Mouse (Mus musculus): ENCODE results near the gene Gli2. TPM values are rescaled to one million over a fixed set of nuclear protein-coding genes. Genes with fewer than 3 reads are reported as not detected.
A peak's percentile ranks its signal among the peaks of the same experiment; 100 is the strongest.

Gene Gli2
- polyA plus RNA-seq, 1 experiment from 2014 or later, result 1.1 TPM

GRCm38 (mm10) chr1:118858101-118858500, 195.3 kb downstream of the Gli2 start:
- H3K4me3 ChIP-seq (ENCODE audit: low read depth, low read length), result no peak overlapping the region
- ATAC-seq, result no peak

GRCm38 (mm10) chr1:118830658-118831057, 222.8 kb downstream of the Gli2 start:
- WGBS, result 79% methylated on average over 5 of the region's 5 CpGs

More at GRCm38 (mm10) chr1:118858101-118858500, 195.3 kb downstream of the Gli2 start:
- Histone ChIP-seq H3K27me3 (ENCODE audit: control insufficient read depth, insufficient read depth, low read depth, low read length) (no peaks in the 10 kb centered on the region), H3K4me2 (ENCODE audit: low read length) (no peak overlapping the region), H3K27ac (ENCODE audit: low read length) (no peak overlapping the region), H3K9me3 (replicated peaks; ENCODE audit: control insufficient read depth, low read length, poor library complexity, severe bottlenecking) (no peaks in the 10 kb centered on the region), H3K9ac (ENCODE audit: low read depth, low read length) (no peak overlapping the region), H3K4me1 (ENCODE audit: control insufficient read depth, insufficient read depth, low read length) (no peaks in the 10 kb centered on the region), H3K36me3 (ENCODE audit: control insufficient read depth, insufficient read depth, low read length) (no peaks in the 10 kb centered on the region)
- WGBS, result 81% methylated on average over 9 of the region's 9 CpGs

DNA sequence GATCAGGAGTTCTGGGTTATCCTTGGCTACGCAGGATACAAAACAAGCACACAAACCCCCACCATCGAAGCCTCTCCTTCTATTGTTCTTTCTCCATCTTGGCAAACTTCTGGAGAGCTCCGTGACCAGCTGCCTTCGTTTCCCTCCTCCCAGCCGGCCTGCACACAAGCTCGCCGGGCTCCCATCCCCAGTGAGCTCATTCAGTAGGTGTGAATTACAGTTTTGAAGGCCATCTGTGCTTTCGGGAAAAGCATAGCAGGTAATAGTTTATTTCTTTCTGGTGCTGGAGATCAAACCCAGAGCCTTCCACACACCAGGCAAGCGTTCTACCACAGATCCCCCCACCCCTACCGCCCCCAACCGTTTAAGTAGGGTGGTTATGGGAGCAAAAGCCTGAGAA, 226.8 kb downstream of the Gli2 start:
- no peaks in the 10 kb centered on the region for H3K27me3 ChIP-seq (ENCODE audit: control insufficient read depth, insufficient read depth, low read depth, low read length)

More at GRCm38 (mm10) chr1:118830658-118831057, 222.8 kb downstream of the Gli2 start:
- Histone ChIP-seq H3K9ac (ENCODE audit: low read depth, low read length) (no peak overlapping the region), H3K4me1 (ENCODE audit: control insufficient read depth, insufficient read depth, low read length) (no peaks in the 10 kb centered on the region), H3K9me3 (replicated peaks; ENCODE audit: control insufficient read depth, low read length, poor library complexity, severe bottlenecking) (no peaks in the 10 kb centered on the region), H3K4me2 (ENCODE audit: low read length) (no peak overlapping the region), H3K4me3 (ENCODE audit: low read depth, low read length) (no peak overlapping the region), H3K36me3 (ENCODE audit: control insufficient read depth, insufficient read depth, low read length) (no peaks in the 10 kb centered on the region), H3K27me3 (ENCODE audit: control insufficient read depth, insufficient read depth, low read depth, low read length) (no peaks in the 10 kb centered on the region), H3K27ac (ENCODE audit: low read length) (no peak overlapping the region)
- ATAC-seq, result no peak

GRCm38 (mm10) chr1:118825467-118826219, 227.8 kb downstream of the Gli2 start:
- Histone ChIP-seq H3K27ac (ENCODE audit: low read length) (no peak overlapping the region), H3K36me3 (ENCODE audit: control insufficient read depth, insufficient read depth, low read length) (no peaks in the 10 kb centered on the region), H3K4me3 (ENCODE audit: low read depth, low read length) (no peak overlapping the region), H3K9ac (ENCODE audit: low read depth, low read length) (no peak overlapping the region), H3K4me1 (ENCODE audit: control insufficient read depth, insufficient read depth, low read length) (no peaks in the 10 kb centered on the region), H3K27me3 (ENCODE audit: control insufficient read depth, insufficient read depth, low read depth, low read length) (no peaks in the 10 kb centered on the region), H3K4me2 (ENCODE audit: low read length) (no peak overlapping the region), H3K9me3 (replicated peaks; ENCODE audit: control insufficient read depth, low read length, poor library complexity, severe bottlenecking) (no peaks in the 10 kb centered on the region)
- ATAC-seq, result 0 out of 2 replicates have a peak, but pooled peaks have one; percentile 28
- WGBS, result 70% methylated on average over 31 of the region's 31 CpGs

More for the DNA sequence above, 226.8 kb downstream of the Gli2 start:
- no peak overlapping the region for H3K9ac ChIP-seq (ENCODE audit: low read depth, low read length)
- no peaks in the 10 kb centered on the region for H3K9me3 ChIP-seq (replicated peaks; ENCODE audit: control insufficient read depth, low read length, poor library complexity, severe bottlenecking)
- ATAC-seq, result no peak
- H3K36me3 ChIP-seq (ENCODE audit: control insufficient read depth, insufficient read depth, low read length), result no peaks in the 10 kb centered on the region
- 92% methylated on average over 11 of the region's 11 CpGs for WGBS
- H3K27ac ChIP-seq (ENCODE audit: low read length), result no peak overlapping the region
- H3K4me3 ChIP-seq (ENCODE audit: low read depth, low read length), result no peak overlapping the region
- no peak overlapping the region for H3K4me2 ChIP-seq (ENCODE audit: low read length)
- H3K4me1 ChIP-seq (ENCODE audit: control insufficient read depth, insufficient read depth, low read length), result no peaks in the 10 kb centered on the region

- H3K9ac ChIP-seq (ENCODE audit: low read depth, low read length), result no peak overlapping the region
- ATAC-seq, result no peak
- no peaks in the 10 kb centered on the region for H3K36me3 ChIP-seq (ENCODE audit: control insufficient read depth, insufficient read depth, low read length)
- no peaks in the 10 kb centered on the region for H3K27me3 ChIP-seq (ENCODE audit: control insufficient read depth, insufficient read depth, low read depth, low read length)
- no peak overlapping the region for H3K27ac ChIP-seq (ENCODE audit: low read length)
- H3K4me3 ChIP-seq (ENCODE audit: low read depth, low read length), result no peak overlapping the region
- no peaks in the 10 kb centered on the region for H3K4me1 ChIP-seq (ENCODE audit: control insufficient read depth, insufficient read depth, low read length)
- no peaks in the 10 kb centered on the region for H3K9me3 ChIP-seq (replicated peaks; ENCODE audit: control insufficient read depth, low read length, poor library complexity, severe bottlenecking)
- WGBS, result 95% methylated on average over 3 of the region's 3 CpGs
- H3K4me2 ChIP-seq (ENCODE audit: low read length), result no peak overlapping the region
Measured at GRCm38 (mm10) chr1:118825035-118825434, 228.4 kb downstream of the Gli2 start.

DNA sequence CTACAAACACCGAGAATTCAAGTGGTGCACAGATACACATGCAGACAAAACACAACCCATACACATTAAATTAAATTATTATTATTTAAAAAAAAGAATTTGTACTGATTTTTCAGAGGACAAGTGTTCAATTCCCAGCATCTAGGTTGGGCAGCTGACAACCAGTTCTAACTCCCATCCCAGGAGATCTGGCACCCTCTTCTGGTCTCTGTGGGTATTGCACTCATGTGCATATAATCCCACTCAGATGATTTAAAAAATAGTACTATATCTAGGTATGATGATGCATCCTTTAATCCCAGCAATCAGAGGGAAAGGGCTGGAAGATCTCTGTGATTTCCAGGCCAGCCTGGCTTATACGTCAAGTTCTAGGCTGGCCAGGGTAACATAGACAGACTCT, 231.2 kb downstream of the Gli2 start:
- no peaks in the 10 kb centered on the region for H3K27me3 ChIP-seq (ENCODE audit: control insufficient read depth, insufficient read depth, low read depth, low read length)
- H3K4me3 ChIP-seq (ENCODE audit: low read depth, low read length), result no peak overlapping the region
- no peaks in the 10 kb centered on the region for H3K36me3 ChIP-seq (ENCODE audit: control insufficient read depth, insufficient read depth, low read length)
- no peaks in the 10 kb centered on the region for H3K9me3 ChIP-seq (replicated peaks; ENCODE audit: control insufficient read depth, low read length, poor library complexity, severe bottlenecking)
- 97% methylated on average over 2 of the region's 2 CpGs for WGBS
- no peaks in the 10 kb centered on the region for H3K4me1 ChIP-seq (ENCODE audit: control insufficient read depth, insufficient read depth, low read length)
- H3K9ac ChIP-seq (ENCODE audit: low read depth, low read length), result no peak overlapping the region
- no peak overlapping the region for H3K4me2 ChIP-seq (ENCODE audit: low read length)
- ATAC-seq, result no peak
- H3K27ac ChIP-seq (ENCODE audit: low read length), result no peak overlapping the region

GRCm38 (mm10) chr1:118815015-118815414, 238.4 kb downstream of the Gli2 start:
- Histone ChIP-seq H3K4me3 (ENCODE audit: low read depth, low read length) (no peak overlapping the region), H3K9me3 (replicated peaks; ENCODE audit: control insufficient read depth, low read length, poor library complexity, severe bottlenecking) (no peaks in the 10 kb centered on the region), H3K4me2 (ENCODE audit: low read length) (no peak overlapping the region), H3K4me1 (ENCODE audit: control insufficient read depth, insufficient read depth, low read length) (no peaks in the 10 kb centered on the region), H3K27me3 (ENCODE audit: control insufficient read depth, insufficient read depth, low read depth, low read length) (no peaks in the 10 kb centered on the region), H3K36me3 (ENCODE audit: control insufficient read depth, insufficient read depth, low read length) (no peaks in the 10 kb centered on the region), H3K9ac (ENCODE audit: low read depth, low read length) (no peak overlapping the region), H3K27ac (ENCODE audit: low read length) (no peak overlapping the region)
- WGBS, result 91% methylated on average over 2 of the region's 2 CpGs
- ATAC-seq, result no peak

- H3K4me3 ChIP-seq (ENCODE audit: low read depth, low read length), result no peak overlapping the region
- no peaks in the 10 kb centered on the region for H3K9me3 ChIP-seq (replicated peaks; ENCODE audit: control insufficient read depth, low read length, poor library complexity, severe bottlenecking)
- no peak overlapping the region for H3K9ac ChIP-seq (ENCODE audit: low read depth, low read length)
- H3K27ac ChIP-seq (ENCODE audit: low read length), result no peak overlapping the region
- ATAC-seq, result no peak
- no peaks in the 10 kb centered on the region for H3K4me1 ChIP-seq (ENCODE audit: control insufficient read depth, insufficient read depth, low read length)
- H3K4me2 ChIP-seq (ENCODE audit: low read length), result no peak overlapping the region
- WGBS, result 84% methylated on average over 4 of the region's 4 CpGs
- H3K36me3 ChIP-seq (ENCODE audit: control insufficient read depth, insufficient read depth, low read length), result no peaks in the 10 kb centered on the region
- no peaks in the 10 kb centered on the region for H3K27me3 ChIP-seq (ENCODE audit: control insufficient read depth, insufficient read depth, low read depth, low read length)
Measured at GRCm38 (mm10) chr1:118810336-118810735, 243.1 kb downstream of the Gli2 start.

- no peak; the same call in 1 of the 2 replicates for ATAC-seq
- WGBS, result 94% methylated on average over 3 of the region's 3 CpGs
Measured at GRCm38 (mm10) chr1:118806727-118807126, 246.7 kb downstream of the Gli2 start.

More at GRCm38 (mm10) chr1:118806727-118807126, 246.7 kb downstream of the Gli2 start:
- no peaks in the 10 kb centered on the region for H3K36me3 ChIP-seq (ENCODE audit: control insufficient read depth, insufficient read depth, low read length)
- no peaks in the 10 kb centered on the region for H3K4me1 ChIP-seq (ENCODE audit: control insufficient read depth, insufficient read depth, low read length)
- no peak overlapping the region for H3K4me3 ChIP-seq (ENCODE audit: low read depth, low read length)
- H3K9ac ChIP-seq (ENCODE audit: low read depth, low read length), result no peak overlapping the region
- H3K27ac ChIP-seq (ENCODE audit: low read length), result no peak overlapping the region
- no peaks in the 10 kb centered on the region for H3K9me3 ChIP-seq (replicated peaks; ENCODE audit: control insufficient read depth, low read length, poor library complexity, severe bottlenecking)
- no peaks in the 10 kb centered on the region for H3K27me3 ChIP-seq (ENCODE audit: control insufficient read depth, insufficient read depth, low read depth, low read length)
- no peak overlapping the region for H3K4me2 ChIP-seq (ENCODE audit: low read length)

Data from midbrain, embryonic 16.5 days (tissue).